Mouse (Mus musculus): Measurements from ENCODE around the gene Appl2.

Gene Appl2

GRCm38 (mm10) chr10:83565449-83566441 is 82.8 kb downstream of the Appl2 start:
- no peak for DNase-seq (ENCODE audit: low read depth, low spot score)

GRCm38 (mm10) chr10:83563005-83563404 is 85.5 kb downstream of the Appl2 start:
- no peak for DNase-seq (ENCODE audit: low read depth, low spot score)
